Mouse (Mus musculus): Measurements from ENCODE around the gene H2-M11. TPM values are rescaled to one million over a fixed set of nuclear protein-coding genes. Genes with fewer than 3 reads are reported as not detected.

Gene H2-M11
- not detected for polyA plus RNA-seq (2021)

DNA sequence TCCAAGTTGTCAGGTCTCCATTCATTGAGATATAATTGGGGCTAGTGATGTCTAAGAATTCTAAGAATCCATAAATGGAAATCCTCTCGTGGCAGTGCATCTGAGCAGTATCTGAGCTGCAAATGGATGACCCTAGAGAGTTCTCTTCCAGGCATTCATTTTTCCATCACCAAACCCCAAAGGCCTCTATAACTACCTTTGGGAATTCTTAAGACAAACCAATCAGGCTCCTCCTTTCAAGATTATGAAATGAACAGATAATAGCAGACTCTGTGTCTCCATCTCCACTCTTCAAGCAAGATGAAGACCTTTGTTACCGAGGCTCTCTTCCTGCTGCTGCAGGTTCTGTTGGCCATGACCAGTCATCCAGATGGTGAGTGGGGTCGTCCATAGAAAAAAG, at the start of gene H2-M11:
TSS of gene H2-M11 (plus strand) at position 301 of the 400 bp plus-strand sequence.
- H3K27me3 ChIP-seq: no peaks in the 10 kb centered on the region
- no peak for ATAC-seq
- no peak for DNase-seq (ENCODE audit: low read depth, low spot score)
- TF ChIP-seq CTCF (IDR thresholded peaks at IDR 0.05): no peak
- ChIA-PET CTCF (no interaction called here), POLR2A (no interaction called here)
- in situ Hi-C loops (cut with MboI; ENCODE audit: low pct_unique_long_range_greater_than_20kb): no loop called here

DNA sequence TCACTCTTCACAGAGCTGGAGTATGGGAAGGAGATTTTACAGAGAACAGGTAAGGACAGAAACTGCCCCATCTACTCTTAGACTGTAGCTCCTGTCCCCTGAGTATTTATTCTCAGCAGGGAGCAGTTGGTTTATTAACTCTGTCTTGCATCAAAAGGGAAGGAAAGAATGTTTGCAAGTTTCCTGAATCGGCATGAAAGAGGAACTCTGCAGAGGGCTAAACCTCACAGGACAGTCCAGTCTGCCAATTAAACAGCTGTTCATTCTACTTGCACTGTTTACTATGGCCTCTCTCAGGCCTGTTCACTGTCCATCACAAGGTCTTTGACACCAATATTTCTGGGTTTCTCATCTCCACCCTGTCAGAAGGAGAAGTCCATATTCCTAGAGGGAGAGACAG, 46.4 kb upstream of the H2-M11 start:
- DNase-seq (ENCODE audit: low read depth, low spot score) (no peak), ATAC-seq (no peak)
- ChIA-PET CTCF (interaction anchor here (1.3 kb wide), 1 partner anchor 13 kb away, joined by 3 read pairs; no protein-coding TSS in a partner anchor), POLR2A (no interaction called here)
- in situ Hi-C loops (cut with MboI; ENCODE audit: low pct_unique_long_range_greater_than_20kb): no loop called here
- peaks cover 5% of the 10 kb centered on the region for H3K27me3 ChIP-seq
- no peak for TF ChIP-seq CTCF (IDR thresholded peaks at IDR 0.05)

DNA sequence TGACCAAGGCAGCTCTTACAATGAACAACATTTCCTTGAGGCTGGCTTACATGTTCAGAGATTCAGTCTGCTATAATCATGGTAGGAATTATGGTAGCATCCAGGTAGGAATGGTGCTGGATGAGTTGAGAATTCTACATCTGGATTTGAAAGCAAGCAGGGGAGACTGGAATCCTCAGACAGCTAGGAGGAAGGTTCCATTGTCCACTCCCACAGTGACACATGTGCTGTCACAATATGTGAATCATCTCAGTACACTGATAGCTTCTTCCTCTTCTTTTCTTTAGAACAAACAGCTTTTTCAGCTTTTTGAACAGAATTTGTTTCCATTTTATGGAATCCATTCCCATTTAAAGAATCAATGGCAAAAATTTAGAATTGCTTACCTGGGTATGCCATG, 43.0 kb upstream of the H2-M11 start:
- in situ Hi-C loops (cut with MboI; ENCODE audit: low pct_unique_long_range_greater_than_20kb): no loop called here
- no peak for DNase-seq (ENCODE audit: low read depth, low spot score)

More for the DNA sequence above, 43.0 kb upstream of the H2-M11 start:
- no peak for ATAC-seq
- ChIA-PET POLR2A (no interaction called here), CTCF (no interaction called here)
- no peak for TF ChIP-seq CTCF (IDR thresholded peaks at IDR 0.05)
- peaks cover 5% of the 10 kb centered on the region for H3K27me3 ChIP-seq

Other genes with a start within 250 kb of the H2-M11 start
- gene H2-M10.1, start 220.9 kb upstream of the H2-M11 start, polyA plus RNA-seq (2021): not detected
- not detected for gene H2-M10.3, start 178.7 kb upstream of the H2-M11 start, polyA plus RNA-seq (2021)
- not detected for gene H2-M10.4, start 84.7 kb upstream of the H2-M11 start, polyA plus RNA-seq (2021)
- not detected for gene H2-M9, start 95.6 kb downstream of the H2-M11 start, polyA plus RNA-seq (2021)
- not detected for gene H2-M1, start 125.1 kb downstream of the H2-M11 start, polyA plus RNA-seq (2021)
- not detected for gene H2-M10.5, start 225.8 kb downstream of the H2-M11 start, polyA plus RNA-seq (2021)